Mouse (Mus musculus) hindbrain, embryonic 13.5 days (tissue): ENCODE measurements around the gene Slc43a2. TPM values are rescaled to one million over a fixed set of nuclear protein-coding genes. Genes with fewer than 3 reads are reported as not detected.
"Not testable (repeated sequence)": the region's sequence is repeated elsewhere in the genome, so short reads cannot be mapped to it uniquely, and the experiment has no call there.

ENCODE experiments used
- ATAC-seq: fragments of 200-750 bp; cut with Nextera tagmentation; 2 replicates; pipeline ENCODE4 v1.8.0; 2017; ENCODE audit warnings: moderate TSS enrichment; ENCODE audit not compliant: low FRiP score
- H3K27ac ChIP-seq: fragments of 300-500 bp; sonication (generic); 2 replicates; pipeline ENCODE4 v1.5.1; 2015; ENCODE audit warnings: inconsistent platforms, mild to moderate bottlenecking, moderate library complexity
- H3K27me3 ChIP-seq: fragments of 300-500 bp; sonication (generic); 2 replicates; pipeline ENCODE4 v1.6.1; 2015; ENCODE audit warnings: mild to moderate bottlenecking, inconsistent platforms
- H3K36me3 ChIP-seq: fragments of 300-500 bp; sonication (generic); 2 replicates; pipeline ENCODE4 v1.6.1; 2015; ENCODE audit warnings: mild to moderate bottlenecking, inconsistent platforms
- H3K4me1 ChIP-seq: fragments of 300-500 bp; sonication (generic); replicated peaks from 2 replicates; pipeline ENCODE4 v1.6.1; 2015; ENCODE audit warnings: inconsistent platforms
- H3K4me2 ChIP-seq: fragments of 300-500 bp; sonication (generic); 2 replicates; pipeline ENCODE4 v1.6.1; 2015; ENCODE audit warnings: inconsistent platforms, mild to moderate bottlenecking, moderate library complexity
- H3K4me3 ChIP-seq: fragments of 300-500 bp; sonication (generic); 2 replicates; pipeline ENCODE4 v1.5.1; 2015; ENCODE audit warnings: mild to moderate bottlenecking, inconsistent platforms
- H3K9ac ChIP-seq: fragments of 300-500 bp; sonication (generic); 2 replicates; pipeline ENCODE4 v1.6.1; 2015; ENCODE audit warnings: mild to moderate bottlenecking, inconsistent platforms
- H3K9me3 ChIP-seq: fragments of 300-500 bp; sonication (generic); 2 replicates; pipeline ENCODE4 v1.6.1; 2016; ENCODE audit warnings: inconsistent platforms
- WGBS: fragments of 180-500 bp; shearing (Covaris S2); methylation state at CpG from one replicate; pipeline ENCODE4 v1.1.7; 2015; 5-methylcytosine and 5-hydroxymethylcytosine counted together
- polyA plus RNA-seq: library from polyadenylated mRNA; unstranded; fragments of >200 nt; fragmentation: Nextera tagmentation; extraction: Ambion mirVana; gene quantifications from 2 replicates; pipeline ENCODE4 v1.2.1, GENCODE M21; 2015

The Slc43a2 gene
- polyA plus RNA-seq, 1 experiment from 2014 or later, result 21.0 TPM

DNA sequence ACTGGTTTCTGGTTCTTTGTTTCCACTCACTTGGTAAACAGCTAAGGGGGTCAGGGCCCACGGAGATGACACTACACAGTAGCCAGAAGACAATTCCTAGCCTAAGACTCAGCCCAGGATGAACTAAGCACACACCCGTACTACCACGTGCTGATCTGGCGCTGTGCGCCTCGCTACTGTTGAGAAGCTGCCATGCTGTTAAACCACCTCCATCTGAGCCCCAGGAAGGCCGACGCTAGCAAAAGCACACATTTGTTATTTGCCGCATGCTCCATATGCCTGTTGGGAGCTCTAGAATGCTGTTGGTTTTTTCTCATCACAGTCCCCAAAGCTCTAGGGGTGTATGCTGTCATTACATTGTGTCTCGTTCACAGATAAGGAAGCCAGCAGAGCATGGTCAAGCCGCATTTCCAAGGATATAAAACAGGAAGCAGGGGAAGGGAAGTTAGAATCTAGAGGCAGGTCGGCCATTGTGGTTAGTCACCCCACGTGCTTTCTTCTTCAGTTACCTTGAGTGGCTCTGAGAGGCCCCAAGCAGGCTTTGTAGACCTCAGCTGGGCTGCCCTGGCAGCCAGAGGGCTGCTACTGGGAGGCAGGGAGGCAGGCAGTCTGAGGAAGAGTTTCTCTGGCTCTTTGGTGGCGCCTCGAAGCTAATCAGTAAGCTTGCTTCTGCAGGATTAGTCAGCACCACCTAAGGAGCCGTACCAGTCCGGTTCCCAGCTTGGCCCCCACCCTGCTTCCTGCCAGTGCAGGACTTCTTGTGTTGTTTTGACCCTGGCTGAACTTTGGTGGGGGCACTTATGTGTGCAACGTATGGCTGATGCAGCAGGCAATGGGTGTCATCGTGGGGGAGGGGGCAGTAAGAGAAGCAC is 9.5 kb downstream of the Slc43a2 start:
- WGBS, result 75% methylated on average over 19 of the region's 19 CpGs
- H3K9me3 ChIP-seq, result no peaks in the 10 kb centered on the region
- H3K36me3 ChIP-seq, result peaks cover 33% of the 10 kb centered on the region
- H3K4me1 ChIP-seq, result peaks cover 44% of the 10 kb centered on the region
- peak overlapping the region; percentile 40 for H3K27ac ChIP-seq
- H3K27me3 ChIP-seq, result no peaks in the 10 kb centered on the region
- 0 out of 2 replicates have a peak overlapping the region, but pooled peaks have one; percentile 29 for H3K9ac ChIP-seq
- no peak for ATAC-seq
- no peak overlapping the region for H3K4me2 ChIP-seq
- no peak overlapping the region for H3K4me3 ChIP-seq

DNA sequence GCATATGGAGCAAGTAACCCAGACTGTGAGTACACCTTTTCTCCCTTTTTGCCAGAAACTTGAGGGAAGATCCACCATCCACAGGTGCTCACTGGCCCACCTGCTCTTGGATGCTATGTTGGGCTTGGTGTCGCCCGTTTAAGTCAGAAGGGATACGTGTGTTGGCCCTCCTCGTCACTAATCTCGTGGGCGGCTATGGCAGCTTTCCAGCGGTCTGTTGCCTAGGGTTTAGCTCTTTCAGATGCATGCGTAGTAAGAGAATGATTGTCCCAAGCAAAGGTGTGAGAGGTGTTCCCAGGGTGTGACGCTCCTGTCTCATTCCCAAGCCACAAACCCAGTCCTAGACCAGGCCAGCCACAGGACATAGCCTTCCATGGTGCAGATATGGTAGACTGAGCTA is 13.2 kb downstream of the Slc43a2 start:
- Histone ChIP-seq H3K4me1 (peaks cover 23% of the 10 kb centered on the region), H3K4me3 (no peak overlapping the region), H3K27ac (no peak overlapping the region), H3K27me3 (no peaks in the 10 kb centered on the region), H3K36me3 (peaks cover 54% of the 10 kb centered on the region), H3K9ac (no peak overlapping the region), H3K4me2 (no peak overlapping the region), H3K9me3 (no peaks in the 10 kb centered on the region)
- ATAC-seq, result no peak
- 88% methylated on average over 9 of the region's 9 CpGs for WGBS

DNA sequence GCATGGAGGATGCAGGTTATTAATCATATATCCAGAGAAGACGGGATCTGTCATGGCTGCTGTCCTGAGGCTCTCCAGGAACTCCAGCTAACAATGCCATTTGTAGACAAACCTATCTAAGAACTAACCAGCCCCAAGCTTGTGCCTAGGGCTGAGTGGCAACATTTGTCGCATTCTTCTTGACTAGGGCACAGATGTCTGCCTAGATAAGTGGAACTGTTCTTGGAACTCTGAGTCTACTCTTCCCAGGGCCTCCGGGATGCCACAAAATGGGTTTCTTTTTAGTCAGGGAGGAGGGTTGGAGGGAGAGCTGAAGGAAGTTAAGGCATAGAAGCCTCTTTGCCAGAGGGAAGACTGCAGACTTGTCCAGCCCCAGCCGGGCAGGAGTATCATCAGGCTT is 14.6 kb downstream of the Slc43a2 start:
- ATAC-seq, result no peak
- Histone ChIP-seq H3K27ac (0 out of 2 replicates have a peak overlapping the region, but pooled peaks have one; percentile 30), H3K4me2 (no peak overlapping the region), H3K9me3 (no peaks in the 10 kb centered on the region), H3K4me1 (peaks cover 25% of the 10 kb centered on the region), H3K9ac (no peak overlapping the region), H3K36me3 (peaks cover 47% of the 10 kb centered on the region), H3K27me3 (no peaks in the 10 kb centered on the region), H3K4me3 (no peak overlapping the region)
- 81% methylated on average over 4 of the region's 4 CpGs for WGBS

DNA sequence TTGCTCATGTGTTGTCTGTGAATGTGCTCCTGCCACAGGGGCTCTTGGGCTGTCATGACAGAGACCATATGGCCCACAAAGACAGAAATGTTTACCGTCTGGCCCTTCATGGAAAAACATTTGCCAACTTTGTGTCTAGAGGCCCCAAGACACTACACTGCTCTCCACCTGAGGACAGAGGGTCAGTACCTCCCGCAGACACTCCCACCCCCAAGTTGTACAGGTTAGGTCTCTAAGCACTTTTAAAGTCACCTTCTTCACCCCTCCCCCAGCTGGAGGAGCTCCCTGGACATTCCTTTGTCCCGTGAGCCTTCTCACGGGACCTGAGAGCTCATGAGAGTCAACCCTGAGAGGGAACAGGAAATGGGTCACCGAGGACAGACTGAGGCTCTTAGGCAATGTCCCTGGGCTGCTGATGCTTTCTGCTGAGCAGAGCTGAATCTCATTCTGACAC is 18.2 kb downstream of the Slc43a2 start:
- ATAC-seq, result no peak
- WGBS, result 48% methylated on average over 5 of the region's 5 CpGs
- Histone ChIP-seq H3K9me3 (no peaks in the 10 kb centered on the region), H3K27me3 (no peaks in the 10 kb centered on the region), H3K4me3 (no peak overlapping the region), H3K4me2 (no peak overlapping the region), H3K27ac (peak overlapping the region; percentile 72), H3K9ac (no peak overlapping the region), H3K36me3 (peaks cover 46% of the 10 kb centered on the region), H3K4me1 (peaks cover 40% of the 10 kb centered on the region)

DNA sequence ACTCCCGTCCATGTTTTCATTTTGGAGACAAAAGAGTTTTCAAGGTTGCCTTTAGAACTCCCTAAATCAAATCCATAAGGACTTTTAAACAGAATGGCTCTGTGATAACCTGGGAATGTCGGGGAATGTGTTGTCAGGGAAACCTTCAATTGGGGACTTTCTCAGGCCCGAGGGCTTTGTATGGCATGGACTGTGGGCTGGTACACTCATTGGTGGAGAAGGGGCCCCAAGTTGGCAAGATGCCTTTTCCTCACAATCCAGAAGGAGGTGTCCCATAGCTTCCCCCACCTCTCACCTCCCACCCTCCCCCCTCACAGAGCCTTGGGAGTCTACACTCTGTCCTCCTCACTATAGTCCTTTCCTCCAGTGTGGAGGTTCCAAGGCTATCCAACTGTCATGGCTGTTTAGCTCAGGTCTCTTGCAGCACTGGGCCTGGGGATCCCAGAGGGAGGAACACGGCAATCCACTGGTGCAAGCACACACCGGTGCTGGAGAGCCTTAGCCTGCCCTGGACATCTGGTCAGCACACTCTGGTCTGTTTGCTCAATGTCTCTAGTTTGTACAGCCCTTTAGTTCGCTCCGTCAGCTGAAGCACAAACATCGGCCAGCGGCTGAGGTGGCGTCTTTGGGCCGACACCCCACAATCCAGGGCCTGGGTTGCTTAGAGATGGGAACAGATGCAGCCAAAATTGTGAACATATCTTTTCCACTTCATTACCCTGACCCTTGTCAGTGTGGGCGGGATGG is 18.9 kb downstream of the Slc43a2 start:
- Histone ChIP-seq H3K9ac (peak overlapping the region; percentile 35; the same call in 1 of the 2 replicates), H3K4me3 (no peak overlapping the region), H3K27me3 (no peaks in the 10 kb centered on the region), H3K4me1 (peaks cover 40% of the 10 kb centered on the region), H3K9me3 (no peaks in the 10 kb centered on the region), H3K36me3 (peaks cover 40% of the 10 kb centered on the region), H3K4me2 (no peak overlapping the region), H3K27ac (peak overlapping the region; percentile 72)
- peak; percentile 74 for ATAC-seq
- 40% methylated on average over 12 of the region's 12 CpGs for WGBS

DNA sequence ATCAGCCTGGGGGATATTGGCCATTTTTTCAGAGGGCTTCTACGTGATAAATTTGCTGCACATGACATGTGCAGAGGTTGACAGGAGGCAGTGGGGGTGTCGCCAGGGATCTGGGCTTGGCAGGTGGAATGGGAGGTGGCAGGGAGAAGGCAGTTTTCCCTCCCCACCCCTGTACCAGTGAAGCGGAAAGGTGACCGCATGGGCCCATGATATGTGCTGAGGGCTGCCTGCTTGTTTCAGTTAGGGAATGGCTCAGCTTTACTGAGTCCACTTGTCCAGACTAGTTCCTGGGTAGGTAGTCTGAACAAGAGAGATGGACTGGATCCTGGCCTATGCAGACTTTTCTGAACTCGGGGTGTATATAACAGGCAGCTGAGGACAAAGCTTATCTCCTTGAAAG is 19.8 kb downstream of the Slc43a2 start:
- Histone ChIP-seq H3K27ac (peak overlapping the region; percentile 58; the same call in 1 of the 2 replicates), H3K4me2 (no peak overlapping the region), H3K4me1 (peaks cover 38% of the 10 kb centered on the region), H3K9me3 (no peaks in the 10 kb centered on the region), H3K36me3 (peaks cover 30% of the 10 kb centered on the region), H3K4me3 (no peak overlapping the region), H3K27me3 (no peaks in the 10 kb centered on the region), H3K9ac (peak overlapping the region; percentile 40; the same call in 1 of the 2 replicates)
- WGBS, result 81% methylated on average over 5 of the region's 5 CpGs
- no peak for ATAC-seq

DNA sequence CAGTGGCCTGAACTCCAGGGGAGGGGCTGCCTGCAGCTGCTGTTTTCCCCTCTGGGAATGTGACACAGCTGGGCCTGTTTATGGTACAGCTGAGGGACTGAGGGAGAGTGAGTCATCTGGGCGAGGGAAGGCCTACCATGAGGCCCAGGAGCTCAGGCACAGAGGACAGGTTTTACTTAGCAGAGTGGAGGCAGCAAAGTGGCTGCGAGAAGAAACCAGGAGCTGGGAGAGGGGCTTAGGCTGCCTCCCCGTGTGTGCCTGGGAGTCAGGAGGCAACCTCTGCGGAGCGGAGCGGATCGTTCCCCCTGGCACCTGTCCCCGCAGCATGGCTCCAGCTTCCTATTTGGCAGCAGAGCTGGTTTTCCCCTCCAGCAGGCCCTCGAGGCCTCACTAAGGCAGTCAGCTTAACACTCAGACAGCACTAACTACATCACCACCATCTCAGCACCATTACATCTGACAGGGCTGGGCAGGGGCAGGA is 20.5 kb downstream of the Slc43a2 start:
- WGBS, result 68% methylated on average over 9 of the region's 9 CpGs
- H3K4me1 ChIP-seq, result peaks cover 38% of the 10 kb centered on the region
- H3K4me2 ChIP-seq, result no peak overlapping the region
- H3K9me3 ChIP-seq, result no peaks in the 10 kb centered on the region
- peak overlapping the region; percentile 40 for H3K27ac ChIP-seq
- H3K36me3 ChIP-seq, result peaks cover 30% of the 10 kb centered on the region
- no peaks in the 10 kb centered on the region for H3K27me3 ChIP-seq
- peak overlapping the region; percentile 53 for H3K9ac ChIP-seq
- ATAC-seq, result no peak
- H3K4me3 ChIP-seq, result no peak overlapping the region

DNA sequence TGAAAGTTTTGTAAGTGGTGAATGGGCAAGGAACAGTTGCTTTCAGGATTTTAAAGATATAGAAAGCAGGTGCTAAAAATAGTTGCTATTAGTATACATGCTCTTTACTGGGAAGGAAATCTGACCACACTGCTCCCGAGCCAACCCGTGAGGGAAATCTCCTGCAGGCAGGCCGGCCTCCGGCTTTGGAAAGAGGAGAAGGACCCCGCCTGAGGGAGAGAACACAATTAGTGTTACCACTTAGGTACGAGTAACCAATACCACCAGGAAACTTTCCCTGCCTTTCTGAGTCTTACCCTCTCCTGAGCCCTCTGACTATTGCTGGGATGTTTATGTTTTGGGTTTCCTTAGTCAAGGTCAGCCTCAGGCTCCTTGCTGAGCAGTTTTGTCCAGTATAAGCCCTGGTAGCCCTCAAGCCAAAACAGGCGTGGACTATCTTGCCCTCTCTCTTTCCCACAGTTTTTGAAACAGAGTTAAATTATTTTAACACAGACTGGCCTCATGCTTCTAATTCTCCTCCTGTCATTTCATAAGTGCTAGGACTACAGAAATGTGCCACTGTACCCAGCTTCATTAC is 21.5 kb downstream of the Slc43a2 start:
- ATAC-seq, result no peak
- Histone ChIP-seq H3K9me3 (no peaks in the 10 kb centered on the region), H3K9ac (peak overlapping the region; percentile 53; the same call in 1 of the 2 replicates), H3K4me3 (no peak overlapping the region), H3K4me1 (peaks cover 38% of the 10 kb centered on the region), H3K36me3 (peaks cover 30% of the 10 kb centered on the region), H3K27me3 (no peaks in the 10 kb centered on the region), H3K27ac (peak overlapping the region; percentile 40; the same call in 1 of the 2 replicates), H3K4me2 (no peak overlapping the region)
- WGBS, result 65% methylated on average over 7 of the region's 7 CpGs

DNA sequence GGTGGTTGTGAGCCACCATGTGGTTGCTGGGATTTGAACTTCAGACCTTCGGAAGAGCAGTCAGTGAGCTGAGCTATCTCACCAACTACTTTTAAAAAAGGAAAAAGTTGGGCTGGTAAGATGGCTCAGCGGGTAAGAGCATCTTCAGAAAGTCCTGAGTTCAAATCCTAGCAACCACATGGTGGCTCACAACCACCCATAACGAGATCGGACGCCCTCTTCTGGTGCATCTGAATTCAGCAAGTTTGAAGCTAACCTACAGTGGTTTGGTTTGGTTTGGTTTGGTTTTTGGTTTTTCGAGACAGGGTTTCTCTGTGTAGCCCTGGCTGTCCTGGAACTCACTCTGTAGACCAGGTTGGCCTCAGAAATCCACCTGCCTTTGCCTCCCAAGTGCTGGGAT is 24.5 kb downstream of the Slc43a2 start:
- WGBS, result 96% methylated on average over 6 of the region's 6 CpGs

DNA sequence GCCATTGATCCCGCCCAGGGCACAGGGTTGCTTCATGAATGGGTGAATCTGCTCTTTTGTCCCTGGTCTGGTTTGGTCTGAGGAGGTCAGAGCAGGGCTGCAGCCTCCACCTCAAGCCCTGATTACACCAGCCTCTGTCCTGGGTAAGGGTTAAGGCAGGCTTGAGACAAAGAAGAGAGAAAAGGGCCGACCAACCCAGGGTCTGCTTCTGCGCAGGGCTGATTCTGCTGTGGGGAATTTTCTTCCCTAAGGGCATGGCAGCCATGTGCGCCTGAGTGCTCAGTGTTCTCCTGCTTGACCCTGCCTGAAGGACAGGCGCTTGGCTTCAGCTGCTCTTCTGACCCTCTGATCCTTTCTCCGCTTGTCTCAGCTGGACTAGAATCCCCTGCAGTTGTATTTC is 25.6 kb downstream of the Slc43a2 start:
- ATAC-seq, result no peak
- 67% methylated on average over 6 of the region's 6 CpGs for WGBS
- H3K4me1 ChIP-seq, result peaks cover 8% of the 10 kb centered on the region

More for the DNA sequence above, 24.5 kb downstream of the Slc43a2 start:
- H3K9me3 ChIP-seq, H3K4me3 ChIP-seq, ATAC-seq, H3K27me3 ChIP-seq, H3K4me2 ChIP-seq, H3K27ac ChIP-seq, H3K9ac ChIP-seq: not testable (repeated sequence)
- Histone ChIP-seq H3K36me3 (peaks cover 42% of the 10 kb centered on the region), H3K4me1 (peaks cover 19% of the 10 kb centered on the region)

DNA sequence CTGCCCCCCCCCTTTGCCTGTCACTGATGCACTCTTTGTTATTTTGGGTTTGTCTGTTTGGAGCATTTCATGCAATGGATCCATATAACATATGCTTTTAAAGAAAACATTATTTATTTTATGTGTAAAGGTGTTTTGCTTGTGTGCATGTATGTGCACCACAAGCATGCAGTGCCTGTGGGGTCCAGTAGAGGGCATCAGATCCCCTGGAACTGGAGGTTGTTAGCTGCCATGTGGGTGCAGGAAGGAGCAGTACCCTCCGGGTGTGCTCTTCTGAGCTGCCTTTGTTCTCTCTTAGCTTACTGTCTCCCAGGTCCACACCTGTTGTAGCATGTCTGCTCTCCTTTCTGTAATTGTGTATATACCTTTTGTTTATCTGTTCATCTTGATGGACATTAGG is 26.6 kb downstream of the Slc43a2 start:
- Histone ChIP-seq H3K27me3 (no peaks in the 10 kb centered on the region), H3K36me3 (peaks cover 59% of the 10 kb centered on the region), H3K9ac (no peak overlapping the region), H3K4me1 (no peaks in the 10 kb centered on the region), H3K4me2 (no peak overlapping the region), H3K4me3 (no peak overlapping the region), H3K27ac (no peak overlapping the region), H3K9me3 (no peaks in the 10 kb centered on the region)
- no peak for ATAC-seq
- 93% methylated on average over 1 of the region's 1 CpGs for WGBS

More for the DNA sequence above, 25.6 kb downstream of the Slc43a2 start:
- no peaks in the 10 kb centered on the region for H3K27me3 ChIP-seq
- H3K27ac ChIP-seq, result no peak overlapping the region
- no peak overlapping the region for H3K4me2 ChIP-seq
- H3K4me3 ChIP-seq, result no peak overlapping the region
- H3K9ac ChIP-seq, result no peak overlapping the region
- peaks cover 50% of the 10 kb centered on the region for H3K36me3 ChIP-seq
- no peaks in the 10 kb centered on the region for H3K9me3 ChIP-seq
